Mouse (Mus musculus) heart, embryonic 13.5 days (tissue): Measurements from ENCODE around the gene Shisa7. TPM values are rescaled to one million over a fixed set of nuclear protein-coding genes. Genes with fewer than 3 reads are reported as not detected.
"Not testable (repeated sequence)": the region's sequence is repeated elsewhere in the genome, so short reads cannot be mapped to it uniquely, and the experiment has no call there.

Experiments used
- ATAC-seq: fragments of 200-750 bp; cut with Nextera tagmentation; 2 replicates; pipeline ENCODE4 v1.8.0; 2017; ENCODE audit warnings: moderate TSS enrichment; ENCODE audit not compliant: insufficient number of reproducible peaks, low FRiP score, low TSS enrichment; ENCODE audit errors: extremely low read depth
- H3K27ac ChIP-seq: fragments of 300-500 bp; sonication (generic); replicated peaks from 2 replicates; pipeline ENCODE4 v1.5.1; 2015; ENCODE audit warnings: moderate library complexity, mild to moderate bottlenecking, inconsistent platforms
- H3K27me3 ChIP-seq: fragments of 300-500 bp; sonication (generic); replicated peaks from 2 replicates; pipeline ENCODE4 v1.6.1; 2015; ENCODE audit warnings: mild to moderate bottlenecking, inconsistent platforms
- H3K36me3 ChIP-seq: fragments of 300-500 bp; sonication (generic); 2 replicates; pipeline ENCODE4 v1.6.1; 2015; ENCODE audit warnings: mild to moderate bottlenecking, inconsistent platforms
- H3K4me1 ChIP-seq: fragments of 300-500 bp; sonication (generic); 2 replicates; pipeline ENCODE4 v1.6.1; 2015; ENCODE audit warnings: inconsistent platforms
- H3K4me2 ChIP-seq: fragments of 300-500 bp; sonication (generic); 2 replicates; pipeline ENCODE4 v1.6.1; 2015; ENCODE audit warnings: inconsistent platforms, mild to moderate bottlenecking, moderate library complexity
- H3K4me3 ChIP-seq: fragments of 300-500 bp; sonication (generic); 2 replicates; pipeline ENCODE4 v1.5.1; 2015; ENCODE audit warnings: moderate library complexity, mild to moderate bottlenecking, inconsistent platforms
- H3K9ac ChIP-seq: fragments of 300-500 bp; sonication (generic); 2 replicates; pipeline ENCODE4 v1.6.1; 2015; ENCODE audit warnings: inconsistent platforms, mild to moderate bottlenecking, moderate library complexity
- H3K9me3 ChIP-seq: fragments of 300-500 bp; sonication (generic); 2 replicates; pipeline ENCODE4 v1.6.1; 2016; ENCODE audit warnings: inconsistent platforms
- WGBS: fragments of 180-500 bp; shearing (Covaris S2); methylation state at CpG from one replicate; pipeline ENCODE4 v1.1.7; 2015; ENCODE audit warnings: mixed read lengths; 5-methylcytosine and 5-hydroxymethylcytosine counted together
- polyA plus RNA-seq: library from polyadenylated mRNA; unstranded; fragments of >200 nt; fragmentation: Nextera tagmentation; extraction: Ambion mirVana; gene quantifications from 2 replicates; pipeline ENCODE4 v1.2.1, GENCODE M21; 2015

Gene Shisa7
- polyA plus RNA-seq, 1 experiment from 2014 or later, result 0.04 TPM

DNA sequence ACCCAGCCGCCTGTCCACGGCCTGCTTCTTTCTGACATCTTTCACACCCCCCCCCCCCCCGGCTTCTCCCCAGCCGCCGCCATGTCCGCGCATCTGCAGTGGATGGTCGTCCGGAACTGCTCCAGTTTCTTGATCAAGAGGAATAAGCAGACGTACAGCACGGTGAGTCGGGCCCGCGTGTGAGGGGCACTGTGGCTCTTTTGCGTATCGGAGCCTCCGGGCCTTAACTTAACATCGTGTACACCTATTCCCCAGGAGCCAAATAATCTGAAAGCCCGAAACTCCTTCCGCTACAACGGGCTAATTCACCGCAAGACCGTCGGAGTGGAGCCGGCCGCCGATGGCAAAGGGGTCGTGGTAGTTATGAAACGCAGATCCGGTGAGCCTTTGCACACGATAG is 51.2 kb downstream of the Shisa7 start:
- not testable (repeated sequence) for ATAC-seq, H3K27me3 ChIP-seq, H3K9me3 ChIP-seq
- peak overlapping the region; percentile 92 for H3K27ac ChIP-seq
- H3K36me3 ChIP-seq, result peaks cover 48% of the 10 kb centered on the region
- H3K4me3 ChIP-seq, result peak overlapping the region; percentile 94
- H3K4me1 ChIP-seq, result peaks cover 28% of the 10 kb centered on the region
- peak overlapping the region; percentile 99 for H3K9ac ChIP-seq
- H3K4me2 ChIP-seq, result peak overlapping the region; percentile 92
- WGBS, result under 1% methylated on average over 31 of the region's 31 CpGs

- ATAC-seq, result peak; percentile 77
- H3K4me2 ChIP-seq, result peak within 1 kb of the TSS; percentile 92
- peak within 1 kb of the TSS; percentile 94 for H3K27ac ChIP-seq
- peak within 1 kb of the TSS; percentile 94 for H3K4me3 ChIP-seq
- no peaks in the 10 kb centered on the region for H3K9me3 ChIP-seq
- peaks cover 41% of the 10 kb centered on the region for H3K36me3 ChIP-seq
- 2% methylated on average over 54 of the region's 54 CpGs for WGBS
- H3K27me3 ChIP-seq, result peaks cover 4% of the 10 kb centered on the region; the same call in 1 of the 2 replicates
- H3K4me1 ChIP-seq, result peaks cover 30% of the 10 kb centered on the region
- peak within 1 kb of the TSS; percentile 99 for H3K9ac ChIP-seq
These were observed 52.0 kb downstream of the Shisa7 start, which contains the start of gene Rpl28 for GRCm38 (mm10) chr7:4792278-4793212. Gene Rpl28 (plus strand): TSS chr7:4792874.

- 8% methylated on average over 40 of the region's 40 CpGs for WGBS
- ATAC-seq, result no peak
- peak within 1 kb of the TSS; percentile 97 for H3K4me2 ChIP-seq
- no peaks in the 10 kb centered on the region for H3K9me3 ChIP-seq
- peak within 1 kb of the TSS; percentile 41 for H3K27ac ChIP-seq
- peak within 1 kb of the TSS; percentile 86 for H3K9ac ChIP-seq
- H3K4me3 ChIP-seq, result peak within 1 kb of the TSS; percentile 59
- peaks cover 9% of the 10 kb centered on the region; the same call in 1 of the 2 replicates for H3K27me3 ChIP-seq
- H3K4me1 ChIP-seq, result peaks cover 23% of the 10 kb centered on the region
- H3K36me3 ChIP-seq, result peaks cover 10% of the 10 kb centered on the region
These were observed 55.0 kb downstream of the Shisa7 start, which contains the start of gene Tmem238 for GRCm38 (mm10) chr7:4789436-4789935. Gene Tmem238 (minus strand): TSS chr7:4789656.

DNA sequence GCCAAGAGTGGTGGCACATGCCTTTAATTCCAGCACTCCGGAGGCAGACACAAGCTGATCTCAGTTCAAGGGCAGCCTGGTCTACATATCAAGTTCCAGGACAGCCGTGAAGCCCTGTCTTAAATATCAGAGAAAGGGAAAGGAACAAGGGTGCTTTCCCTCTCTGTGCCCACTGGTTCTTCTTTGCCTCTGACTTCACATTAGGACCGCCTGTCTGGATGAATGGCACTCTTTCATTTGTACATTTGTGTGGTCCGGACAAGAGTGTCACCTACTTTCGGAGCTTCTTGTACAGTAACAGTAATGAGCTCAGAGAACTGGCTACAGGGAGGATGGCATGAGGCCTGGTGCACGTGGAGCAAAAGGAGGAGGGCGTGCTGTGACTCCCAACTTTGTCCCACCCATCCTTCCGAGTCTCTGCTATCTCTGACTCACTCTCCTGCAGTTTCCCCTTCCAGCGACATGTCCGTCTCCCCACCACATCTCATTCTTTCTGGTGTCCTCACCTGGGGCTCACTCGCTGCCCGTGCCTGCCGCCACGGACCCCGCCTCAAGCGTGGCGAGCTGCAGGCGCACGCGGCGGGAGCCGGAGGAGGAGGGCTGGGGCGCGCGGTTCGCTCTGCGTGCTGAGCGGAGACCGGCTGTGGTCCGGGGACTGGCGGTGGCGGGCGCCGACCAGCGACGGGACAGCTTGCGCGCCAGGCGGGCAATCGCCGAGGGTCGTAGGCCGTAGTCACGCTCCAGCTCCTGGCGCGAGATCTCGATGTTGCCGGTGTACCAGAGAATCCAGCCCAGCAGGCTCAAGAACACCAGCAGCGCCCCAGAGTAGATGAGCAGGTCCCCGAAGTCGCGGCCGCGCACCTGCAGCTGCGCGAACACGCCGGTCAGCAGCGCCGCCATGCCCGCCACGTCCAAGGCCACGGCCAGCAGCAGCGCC is 55.7 kb downstream of the Shisa7 start:
- Histone ChIP-seq H3K27ac (peak overlapping the region; percentile 41), H3K9ac (peak overlapping the region; percentile 86), H3K27me3 (peaks cover 15% of the 10 kb centered on the region; the same call in 1 of the 2 replicates), H3K4me3 (peak overlapping the region; percentile 59), H3K4me1 (peaks cover 16% of the 10 kb centered on the region), H3K36me3 (peaks cover 3% of the 10 kb centered on the region), H3K9me3 (no peaks in the 10 kb centered on the region), H3K4me2 (peak overlapping the region; percentile 97)
- peak; percentile 32; the same call in 1 of the 2 replicates for ATAC-seq
- WGBS, result 2% methylated on average over 62 of the region's 64 CpGs

GRCm38 (mm10) chr7:4783667-4784268 is 60.7 kb downstream of the Shisa7 start:
- Histone ChIP-seq H3K4me2 (no peak overlapping the region), H3K4me3 (no peak overlapping the region), H3K9ac (no peak overlapping the region), H3K27me3 (peaks cover 62% of the 10 kb centered on the region), H3K9me3 (no peaks in the 10 kb centered on the region), H3K4me1 (peaks cover 10% of the 10 kb centered on the region), H3K36me3 (no peaks in the 10 kb centered on the region), H3K27ac (no peak overlapping the region)
- no peak for ATAC-seq
- WGBS, result 54% methylated on average over 14 of the region's 14 CpGs

GRCm38 (mm10) chr7:4782759-4783158 is 61.7 kb downstream of the Shisa7 start, which contains the start of the genes Il11 and Tmem190:
Gene Il11 (minus strand): TSS chr7:4782859.
Gene Tmem190 (plus strand): TSS chr7:4782937.
- no peak within 1 kb of the TSS for H3K4me2 ChIP-seq
- H3K9ac ChIP-seq, result no peak within 1 kb of the TSS
- no peak within 1 kb of the TSS for H3K4me3 ChIP-seq
- peaks cover 4% of the 10 kb centered on the region; the same call in 1 of the 2 replicates for H3K4me1 ChIP-seq
- no peak within 1 kb of the TSS for H3K27ac ChIP-seq
- no peaks in the 10 kb centered on the region for H3K9me3 ChIP-seq
- WGBS, result 73% methylated on average over 2 of the region's 2 CpGs
- H3K27me3 ChIP-seq, result peaks cover 70% of the 10 kb centered on the region
- no peak for ATAC-seq
- no peaks in the 10 kb centered on the region for H3K36me3 ChIP-seq

DNA sequence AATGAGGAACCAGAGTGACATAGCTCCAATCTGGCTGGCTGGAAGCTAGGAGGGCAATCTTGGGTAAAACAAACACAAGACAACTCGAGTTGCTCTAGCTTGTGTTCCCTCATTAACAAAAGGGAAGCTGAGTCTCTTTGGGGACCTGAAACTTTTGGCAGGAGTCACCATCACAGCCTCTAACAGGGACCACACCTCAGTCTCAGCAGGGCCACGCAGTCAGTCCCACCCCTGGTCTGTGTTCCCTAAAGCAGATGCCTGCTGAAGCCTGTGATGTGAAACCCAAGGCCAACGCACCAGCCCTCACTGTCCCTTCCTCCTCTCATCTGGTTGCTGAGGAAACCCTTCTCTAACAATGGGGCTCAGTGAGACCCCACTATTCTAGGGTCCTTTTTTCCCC is 62.4 kb downstream of the Shisa7 start:
- no peaks in the 10 kb centered on the region for H3K36me3 ChIP-seq
- WGBS, result 38% methylated on average over 3 of the region's 3 CpGs
- no peak overlapping the region for H3K4me2 ChIP-seq
- H3K27ac ChIP-seq, result no peak overlapping the region
- H3K4me3 ChIP-seq, result no peak overlapping the region
- H3K27me3 ChIP-seq, result peaks cover 70% of the 10 kb centered on the region
- no peak for ATAC-seq
- no peak overlapping the region for H3K9ac ChIP-seq
- H3K4me1 ChIP-seq, result peaks cover 8% of the 10 kb centered on the region
- no peaks in the 10 kb centered on the region for H3K9me3 ChIP-seq

- H3K9me3 ChIP-seq, result no peaks in the 10 kb centered on the region
- WGBS, result 36% methylated on average over 5 of the region's 5 CpGs
- no peak for ATAC-seq
These were observed 64.6 kb downstream of the Shisa7 start for GRCm38 (mm10) chr7:4779921-4780320.

DNA sequence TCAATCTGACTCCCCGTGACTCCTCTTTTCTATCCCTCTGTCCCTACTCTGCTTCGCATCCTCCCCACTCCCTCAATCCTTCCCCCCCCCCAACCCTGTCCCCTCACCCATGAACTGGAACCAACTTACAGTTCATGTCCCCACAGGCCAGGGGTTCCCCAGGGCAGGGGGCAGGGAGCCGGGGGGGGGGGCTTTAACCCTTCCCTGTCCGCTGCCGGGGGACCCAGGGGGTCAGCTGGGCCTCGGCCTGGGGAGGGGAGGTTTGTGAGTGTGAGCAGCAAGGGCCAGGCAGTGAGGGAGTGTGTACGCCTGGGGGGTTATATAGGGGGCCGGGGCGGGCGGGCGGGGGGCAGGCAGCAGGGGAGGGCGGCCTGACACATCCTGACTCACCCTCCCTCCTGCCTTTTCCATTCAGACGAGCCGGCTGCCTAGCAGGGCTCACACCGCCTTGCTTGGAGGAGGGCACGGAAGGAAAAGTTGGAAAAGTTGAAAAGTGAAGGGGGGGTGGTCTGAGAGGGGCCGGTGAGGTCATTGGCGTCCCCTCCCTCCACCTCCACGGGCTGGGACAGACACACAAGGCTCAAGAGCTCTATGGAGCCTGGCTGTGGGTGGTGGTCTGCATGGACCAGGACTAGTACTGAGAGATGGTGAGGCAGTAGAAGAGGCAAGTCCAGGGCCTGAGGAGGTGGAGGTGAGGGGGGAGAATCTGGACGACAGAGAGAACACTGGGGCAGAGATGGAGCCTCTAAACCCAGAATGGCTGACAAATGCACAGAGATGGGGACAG is 66.5 kb downstream of the Shisa7 start:
- H3K4me3 ChIP-seq, result 0 out of 2 replicates have a peak overlapping the region, but pooled peaks have one; percentile 44
- peak overlapping the region; percentile 54; the same call in 1 of the 2 replicates for H3K9ac ChIP-seq
- no peaks in the 10 kb centered on the region for H3K36me3 ChIP-seq
- no peak for ATAC-seq
- peaks cover 97% of the 10 kb centered on the region for H3K27me3 ChIP-seq
- 6% methylated on average over 19 of the region's 20 CpGs for WGBS
- H3K27ac ChIP-seq, result no peak overlapping the region
- H3K4me1 ChIP-seq, result peaks cover 15% of the 10 kb centered on the region
- no peaks in the 10 kb centered on the region for H3K9me3 ChIP-seq
- peak overlapping the region; percentile 64; the same call in 1 of the 2 replicates for H3K4me2 ChIP-seq

More at GRCm38 (mm10) chr7:4779921-4780320, 64.6 kb downstream of the Shisa7 start:
- Histone ChIP-seq H3K9ac (no peak overlapping the region), H3K4me1 (peaks cover 15% of the 10 kb centered on the region), H3K4me2 (no peak overlapping the region), H3K4me3 (no peak overlapping the region), H3K27ac (no peak overlapping the region), H3K36me3 (no peaks in the 10 kb centered on the region), H3K27me3 (peaks cover 92% of the 10 kb centered on the region)
